Mouse (Mus musculus): ENCODE measurements around the gene Ctse.

Gene Ctse

GRCm38 (mm10) chr1:131699642-131700041 is 61.5 kb downstream of the Ctse start:
- DNase-seq (ENCODE audit: low spot score in 2 of 2): no peak

GRCm38 (mm10) chr1:131700447-131700846 is 62.3 kb downstream of the Ctse start:
- DNase-seq (ENCODE audit: low spot score in 2 of 2): no peak

GRCm38 (mm10) chr1:131701391-131701790 is 63.3 kb downstream of the Ctse start:
- no peak for DNase-seq (ENCODE audit: low spot score in 2 of 2)

GRCm38 (mm10) chr1:131702094-131702766 is 64.1 kb downstream of the Ctse start:
- DNase-seq (ENCODE audit: low spot score in 2 of 2): no peak

- DNase-seq (ENCODE audit: low spot score in 2 of 2): no peak
These were observed 65.4 kb downstream of the Ctse start for GRCm38 (mm10) chr1:131703482-131703881.

GRCm38 (mm10) chr1:131708338-131708737 is 70.2 kb downstream of the Ctse start:
- peak in 1 of 2 experiments; percentile 26 for DNase-seq (ENCODE audit: low spot score in 2 of 2)

GRCm38 (mm10) chr1:131711518-131711917 is 73.4 kb downstream of the Ctse start:
- DNase-seq (ENCODE audit: low spot score in 2 of 2): no peak

GRCm38 (mm10) chr1:131712386-131712785 is 74.3 kb downstream of the Ctse start:
- peak; percentile 73 for DNase-seq (ENCODE audit: low spot score in 2 of 2)

GRCm38 (mm10) chr1:131714388-131715337 is 76.6 kb downstream of the Ctse start:
- DNase-seq (ENCODE audit: low spot score in 2 of 2): no peak

GRCm38 (mm10) chr1:131718952-131719694 is 81.0 kb downstream of the Ctse start:
- DNase-seq (ENCODE audit: low spot score in 2 of 2): no peak

- no peak for DNase-seq (ENCODE audit: low spot score in 2 of 2)
These were observed 83.9 kb downstream of the Ctse start for GRCm38 (mm10) chr1:131721989-131722388.

- no peak for DNase-seq (ENCODE audit: low spot score in 2 of 2)
These were observed 85.4 kb downstream of the Ctse start for GRCm38 (mm10) chr1:131723549-131723948.

Data from right cerebral cortex, postnatal 36 days (tissue).